Mouse (Mus musculus) CD8-positive naive resting alpha-beta T cell, adult 57 days (primary cell): Measurements from ENCODE around the gene Homer2. TPM values are rescaled to one million over a fixed set of nuclear protein-coding genes. Genes with fewer than 3 reads are reported as not detected.

Source experiments
- total RNA-seq: library from RNA; stranded (reverse); gene quantifications from one replicate; pipeline ENCODE4 v1.2.4, GENCODE M21; 2023

Homer2 gene
- total RNA-seq: not detected

DNA sequence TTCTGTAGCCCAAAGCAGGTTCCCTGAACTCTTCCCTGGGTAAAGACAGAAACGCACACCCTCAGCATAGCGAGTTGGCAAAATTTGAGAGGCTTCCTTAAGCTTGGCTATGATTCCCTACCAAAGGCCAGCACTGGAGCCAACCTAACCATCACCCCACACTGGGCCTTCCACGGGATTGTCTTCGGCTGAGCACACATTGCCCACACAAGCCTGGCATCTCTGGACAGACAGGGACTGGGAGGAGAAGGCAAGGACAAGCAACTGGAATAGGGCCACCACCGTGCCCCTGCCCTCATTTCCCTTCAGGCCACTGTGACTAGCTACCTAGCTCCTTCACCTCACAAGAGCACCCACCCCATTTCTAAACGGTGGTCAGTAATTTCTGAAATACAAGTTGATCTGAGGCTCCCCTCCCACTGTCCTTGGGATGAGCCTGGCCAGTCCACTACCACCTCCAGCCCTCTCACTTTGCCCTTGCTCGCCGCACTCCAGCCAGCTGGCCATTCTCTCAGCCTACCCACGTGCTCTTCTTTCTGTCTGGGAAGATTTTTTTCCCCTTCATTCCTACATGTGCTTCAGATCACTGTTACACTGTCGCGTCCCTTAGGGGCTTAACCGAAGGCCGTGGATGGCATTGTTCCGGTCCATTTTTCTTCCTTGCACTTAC lies at the start of gene Homer2:
Gene Homer2, minus strand, starts transcription at position 57 of the 670 bp plus-strand sequence.

GRCm38 (mm10) chr7:81571108-81571940 lies 136.0 kb downstream of the Homer2 start, which contains the start of gene Whamm:
Gene Whamm, plus strand, starts transcription at chr7:81571266.

DNA sequence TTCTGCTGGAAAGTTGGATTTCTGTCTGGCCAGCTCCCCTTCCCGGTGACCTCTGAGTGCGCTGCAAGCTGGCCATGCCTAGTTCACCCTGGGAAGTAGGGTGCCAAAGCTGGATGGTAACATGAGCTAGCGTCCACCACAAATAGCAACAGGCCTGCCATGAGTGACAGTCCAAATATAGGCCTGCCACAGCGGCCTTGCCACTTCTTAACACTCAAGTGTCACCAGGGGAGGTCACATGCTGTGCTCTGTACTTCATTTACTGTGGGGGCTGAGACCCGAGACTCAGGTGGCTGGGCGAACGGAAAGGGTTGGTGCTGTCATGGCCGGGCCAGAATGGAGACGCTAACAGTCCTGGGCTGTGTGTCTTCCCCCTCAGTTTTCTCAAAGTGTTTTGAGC lies 140.4 kb downstream of the Homer2 start, which contains the start of gene Fsd2:
Gene Fsd2, minus strand, starts transcription at position 53 of the 400 bp plus-strand sequence.

Other genes starting within 250 kb of the Homer2 start
- gene Ap3b2, start 213.6 kb downstream of the Homer2 start, total RNA-seq: not detected
- not detected for gene BC048679, start 209.2 kb downstream of the Homer2 start, total RNA-seq
- 1.0 TPM for gene Fsd2, start 140.6 kb downstream of the Homer2 start, total RNA-seq
- 30.5 TPM for gene Whamm, start 136.3 kb downstream of the Homer2 start, total RNA-seq
- 54.4 TPM for gene Ramac, start 55.4 kb upstream of the Homer2 start, total RNA-seq
- gene 3110040N11Rik, start 82.0 kb upstream of the Homer2 start, total RNA-seq: 24.6 TPM
- gene Btbd1, start 121.9 kb upstream of the Homer2 start, total RNA-seq: 52.2 TPM
- gene Gm10160, start 148.3 kb upstream of the Homer2 start, total RNA-seq: not detected
- gene Tm6sf1, start 151.5 kb upstream of the Homer2 start, total RNA-seq: 33.5 TPM
- 43.1 TPM for gene Hdgfl3, start 226.9 kb upstream of the Homer2 start, total RNA-seq